Mouse (Mus musculus) stomach, embryonic 15.5 days (tissue): ENCODE results near the gene Cdr2l. TPM values are rescaled to one million over a fixed set of nuclear protein-coding genes. Genes with fewer than 3 reads are reported as not detected.
A peak's percentile ranks its signal among the peaks of the same experiment; 100 is the strongest.

Source experiments
- ATAC-seq: fragments of 200-750 bp; cut with Nextera tagmentation; 2 replicates; pipeline ENCODE4 v1.8.0; 2017; ENCODE audit warnings: low read depth, moderate number of reproducible peaks, moderate TSS enrichment; ENCODE audit not compliant: insufficient read depth, low FRiP score
- H3K27ac ChIP-seq: fragments of 300-500 bp; sonication (generic); 2 replicates; pipeline ENCODE4 v1.5.1; 2015; ENCODE audit warnings: mild to moderate bottlenecking, inconsistent platforms
- H3K27me3 ChIP-seq: fragments of 300-500 bp; sonication (generic); replicated peaks from 2 replicates; pipeline ENCODE4 v1.6.1; 2015; ENCODE audit warnings: inconsistent platforms
- H3K36me3 ChIP-seq: fragments of 300-500 bp; sonication (generic); 2 replicates; pipeline ENCODE4 v1.6.1; 2015; ENCODE audit warnings: inconsistent platforms
- H3K4me1 ChIP-seq: fragments of 300-500 bp; sonication (generic); 2 replicates; pipeline ENCODE4 v1.6.1; 2015; ENCODE audit warnings: inconsistent platforms
- H3K4me2 ChIP-seq: fragments of 300-500 bp; sonication (generic); 2 replicates; pipeline ENCODE4 v1.6.1; 2015; ENCODE audit warnings: mild to moderate bottlenecking, inconsistent platforms
- H3K4me3 ChIP-seq: fragments of 300-500 bp; sonication (generic); replicated peaks from 2 replicates; pipeline ENCODE4 v1.5.1; 2015; ENCODE audit warnings: inconsistent platforms
- H3K9ac ChIP-seq: fragments of 300-500 bp; sonication (generic); 2 replicates; pipeline ENCODE4 v1.6.1; 2015; ENCODE audit warnings: inconsistent platforms
- H3K9me3 ChIP-seq: fragments of 300-500 bp; sonication (generic); 2 replicates; pipeline ENCODE4 v1.6.1; 2016; ENCODE audit warnings: inconsistent platforms
- WGBS: fragments of 180-500 bp; shearing (Covaris S2); methylation state at CpG from one replicate; pipeline ENCODE4 v1.1.7; 2015; 5-methylcytosine and 5-hydroxymethylcytosine counted together
- polyA plus RNA-seq: library from polyadenylated mRNA; unstranded; fragments of >200 nt; fragmentation: Nextera tagmentation; extraction: Ambion mirVana; gene quantifications from 2 replicates; pipeline ENCODE4 v1.2.1, GENCODE M21; 2015

Cdr2l gene
- polyA plus RNA-seq, 1 experiment from 2014 or later, result 10.0 TPM

DNA sequence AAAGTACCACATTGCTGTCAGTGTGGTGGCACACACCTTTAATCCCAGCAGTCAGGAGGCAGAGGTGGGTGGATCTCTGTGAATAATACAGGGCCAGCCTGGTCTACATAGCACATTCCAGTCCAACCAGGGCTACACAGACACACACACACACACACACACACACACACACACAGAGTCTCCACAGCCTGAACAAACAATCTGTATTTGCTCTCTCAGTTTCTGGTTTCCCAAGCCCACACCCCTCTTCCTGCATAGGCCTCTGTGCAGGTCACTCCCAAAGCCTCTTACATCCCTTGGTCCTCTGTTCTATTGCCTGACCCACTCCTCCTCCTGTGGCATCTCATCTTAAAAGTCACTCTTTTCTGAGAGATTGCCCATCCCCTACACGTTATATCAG lies 9.7 kb upstream of the Cdr2l start:
- no peak overlapping the region for H3K4me3 ChIP-seq
- H3K4me1 ChIP-seq, result peaks cover 17% of the 10 kb centered on the region
- H3K9me3 ChIP-seq, result no peaks in the 10 kb centered on the region
- no peaks in the 10 kb centered on the region for H3K36me3 ChIP-seq
- no peak overlapping the region for H3K9ac ChIP-seq
- ATAC-seq, result no peak
- H3K27ac ChIP-seq, result no peak overlapping the region
- peaks cover 17% of the 10 kb centered on the region for H3K27me3 ChIP-seq
- H3K4me2 ChIP-seq, result no peak overlapping the region
- 48% methylated on average over 1 of the region's 1 CpGs for WGBS

DNA sequence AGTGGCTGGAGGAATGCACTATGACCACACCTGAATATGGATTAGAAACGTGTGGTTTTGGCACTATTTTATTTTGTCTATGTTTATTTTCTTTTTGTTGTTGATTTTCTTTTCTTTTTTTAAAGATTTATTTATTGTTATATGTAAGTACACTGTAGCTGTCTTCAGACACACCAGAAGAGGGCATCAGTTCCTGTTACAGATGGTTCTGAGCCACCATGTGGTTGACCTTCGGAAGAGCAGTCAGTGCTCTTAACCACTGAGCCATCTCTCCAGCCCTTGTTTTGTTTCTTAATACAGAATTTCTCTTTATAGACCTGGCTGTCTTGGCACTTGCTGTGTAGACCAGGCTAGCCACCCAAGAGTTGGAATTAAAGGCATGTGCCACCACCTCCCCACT lies 9.0 kb upstream of the Cdr2l start:
- 42% methylated on average over 2 of the region's 2 CpGs for WGBS

DNA sequence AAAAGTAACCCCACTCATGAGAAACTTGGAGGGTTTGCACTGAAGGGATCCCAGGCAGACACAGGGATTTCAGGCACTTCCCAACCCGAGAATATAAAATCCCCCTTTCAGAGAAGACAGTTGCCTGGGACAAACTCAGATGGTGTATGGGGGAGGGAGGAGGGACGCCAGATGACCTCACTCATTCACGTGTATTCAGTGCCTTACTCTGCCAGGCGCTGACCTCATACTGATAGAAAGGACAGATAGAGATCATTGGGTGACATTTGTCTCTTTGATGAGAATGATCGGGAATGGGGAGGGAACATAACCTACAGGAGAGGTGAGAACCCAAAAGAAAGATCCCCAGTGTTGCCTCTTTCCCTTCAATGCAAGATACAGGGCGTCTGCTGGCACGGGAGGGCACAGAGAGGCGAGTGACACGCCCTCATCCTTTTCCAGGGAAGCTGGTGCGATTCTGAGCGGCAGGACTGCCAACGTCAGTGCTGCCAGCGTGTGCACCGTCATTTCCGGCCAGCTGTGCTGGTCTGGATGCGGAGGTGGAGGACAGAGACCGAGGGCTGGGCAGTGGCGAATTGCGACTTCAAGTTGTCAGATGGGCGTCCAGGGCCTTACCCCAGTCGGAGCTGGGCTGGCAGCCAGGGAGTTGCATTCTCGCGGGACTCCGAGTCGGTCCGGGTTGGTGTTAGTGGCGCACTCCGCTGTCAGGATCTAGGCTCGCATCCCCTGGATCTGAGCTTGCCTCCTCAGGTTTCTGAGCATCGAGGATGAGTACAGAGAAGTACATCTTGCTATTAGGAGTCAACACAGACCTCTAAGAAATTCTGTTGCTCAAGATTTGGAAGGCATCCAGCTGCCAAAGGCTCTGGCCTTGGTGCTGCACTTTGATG lies 7.7 kb upstream of the Cdr2l start:
- H3K9me3 ChIP-seq, result no peaks in the 10 kb centered on the region
- H3K36me3 ChIP-seq, result no peaks in the 10 kb centered on the region
- no peak for ATAC-seq
- peaks cover 12% of the 10 kb centered on the region for H3K4me1 ChIP-seq
- H3K4me2 ChIP-seq, result peak overlapping the region; percentile 83
- no peak overlapping the region; the same call in 1 of the 2 replicates for H3K9ac ChIP-seq
- peak overlapping the region; percentile 37 for H3K4me3 ChIP-seq
- H3K27ac ChIP-seq, result no peak overlapping the region
- 4% methylated on average over 30 of the region's 30 CpGs for WGBS
- peaks cover 10% of the 10 kb centered on the region for H3K27me3 ChIP-seq

More for the DNA sequence above, 9.0 kb upstream of the Cdr2l start:
- no peak overlapping the region for H3K27ac ChIP-seq
- H3K4me1 ChIP-seq, result peaks cover 12% of the 10 kb centered on the region
- H3K36me3 ChIP-seq, result no peaks in the 10 kb centered on the region
- no peaks in the 10 kb centered on the region for H3K9me3 ChIP-seq
- H3K9ac ChIP-seq, result no peak overlapping the region
- H3K27me3 ChIP-seq, result peaks cover 10% of the 10 kb centered on the region
- ATAC-seq, result no peak
- H3K4me2 ChIP-seq, result no peak overlapping the region
- no peak overlapping the region for H3K4me3 ChIP-seq

DNA sequence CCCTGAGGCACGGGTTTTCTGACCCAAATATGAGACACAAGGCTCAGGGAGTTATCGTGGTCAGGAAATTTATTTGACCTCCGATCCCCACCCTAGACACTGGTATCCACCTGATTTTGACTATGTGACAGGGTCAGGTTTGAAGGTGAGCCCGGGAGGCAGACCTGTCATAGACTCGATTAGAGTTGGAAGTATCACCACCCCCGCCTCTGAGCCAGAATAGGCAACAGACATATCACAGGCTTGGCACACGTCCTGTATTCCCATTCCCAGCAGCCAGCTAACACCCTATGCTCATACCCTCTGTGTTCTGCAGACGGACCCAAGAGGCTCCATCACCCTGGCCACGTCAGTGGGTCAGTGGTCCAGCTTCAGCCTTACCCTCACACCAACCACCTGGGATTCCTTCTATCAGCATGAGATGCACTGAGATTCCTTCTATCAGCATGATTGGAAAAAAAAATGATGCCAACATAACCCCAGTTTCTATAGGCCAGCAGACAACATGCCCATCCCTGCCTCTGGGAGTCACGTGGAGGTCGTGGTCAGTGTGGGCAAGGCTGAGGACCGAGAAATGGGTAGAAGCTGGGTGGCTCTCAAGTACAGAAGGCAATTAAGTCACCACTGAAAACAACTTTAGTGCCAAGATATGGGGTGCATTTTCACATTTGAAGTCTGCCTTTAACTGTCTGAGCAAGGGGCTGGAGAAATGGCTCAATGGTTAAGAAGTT lies 6.9 kb upstream of the Cdr2l start:
- Histone ChIP-seq H3K4me2 (peak overlapping the region; percentile 83), H3K4me3 (no peak overlapping the region), H3K9me3 (no peaks in the 10 kb centered on the region), H3K4me1 (peaks cover 12% of the 10 kb centered on the region), H3K9ac (no peak overlapping the region), H3K36me3 (no peaks in the 10 kb centered on the region), H3K27ac (no peak overlapping the region), H3K27me3 (peaks cover 10% of the 10 kb centered on the region)
- ATAC-seq, result no peak
- WGBS, result 58% methylated on average over 12 of the region's 12 CpGs

DNA sequence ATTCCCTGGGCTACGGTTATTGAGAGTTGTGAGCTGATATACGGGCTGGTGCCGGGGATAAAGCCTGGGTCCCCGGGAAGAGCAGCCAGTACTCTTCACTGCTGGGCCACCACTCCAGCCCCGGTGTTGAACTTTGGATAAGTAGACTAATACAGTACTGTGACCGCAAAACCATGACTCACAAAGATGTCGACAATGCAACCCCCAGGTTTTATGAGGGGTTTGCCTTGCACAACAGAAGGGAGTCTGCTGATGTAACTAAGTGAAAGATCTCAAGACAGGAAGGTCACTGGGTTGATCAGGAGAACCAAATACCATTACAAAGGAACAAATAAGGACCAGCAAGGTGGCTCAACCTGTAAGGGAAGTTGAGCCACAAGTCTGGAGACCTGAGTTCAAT lies 5.0 kb upstream of the Cdr2l start:
- no peak overlapping the region for H3K4me3 ChIP-seq
- ATAC-seq, result no peak

DNA sequence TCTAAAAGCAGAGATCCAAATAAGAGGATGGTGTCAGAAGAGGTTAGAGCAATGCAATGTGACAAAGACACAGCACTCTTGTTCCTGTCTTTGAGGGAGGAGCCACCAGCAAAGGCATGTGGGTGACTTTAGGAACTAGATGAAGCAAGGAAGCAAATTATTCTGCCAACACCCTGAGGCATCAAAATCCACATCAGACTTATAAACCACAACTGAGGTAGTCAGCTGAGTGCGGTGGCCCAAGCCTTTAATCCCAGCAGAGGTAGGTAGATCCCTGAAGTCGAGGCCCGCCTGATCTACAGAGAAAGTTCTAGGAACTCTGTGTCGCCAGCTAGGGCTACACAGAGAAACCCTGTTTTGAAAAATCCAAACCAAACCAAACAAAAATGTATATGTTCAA lies 4.5 kb upstream of the Cdr2l start:
- Histone ChIP-seq H3K9ac (no peak overlapping the region), H3K27me3 (peaks cover 10% of the 10 kb centered on the region), H3K4me2 (no peak overlapping the region), H3K4me3 (no peak overlapping the region), H3K4me1 (peaks cover 17% of the 10 kb centered on the region), H3K9me3 (no peaks in the 10 kb centered on the region), H3K36me3 (no peaks in the 10 kb centered on the region), H3K27ac (no peak overlapping the region)
- 88% methylated on average over 4 of the region's 4 CpGs for WGBS
- no peak for ATAC-seq

More for the DNA sequence above, 5.0 kb upstream of the Cdr2l start:
- H3K27me3 ChIP-seq, result peaks cover 10% of the 10 kb centered on the region
- H3K9me3 ChIP-seq, result no peaks in the 10 kb centered on the region
- H3K27ac ChIP-seq, result no peak overlapping the region
- no peak overlapping the region for H3K9ac ChIP-seq
- H3K4me2 ChIP-seq, result no peak overlapping the region
- WGBS, result 63% methylated on average over 7 of the region's 7 CpGs
- no peaks in the 10 kb centered on the region for H3K36me3 ChIP-seq
- peaks cover 16% of the 10 kb centered on the region for H3K4me1 ChIP-seq

DNA sequence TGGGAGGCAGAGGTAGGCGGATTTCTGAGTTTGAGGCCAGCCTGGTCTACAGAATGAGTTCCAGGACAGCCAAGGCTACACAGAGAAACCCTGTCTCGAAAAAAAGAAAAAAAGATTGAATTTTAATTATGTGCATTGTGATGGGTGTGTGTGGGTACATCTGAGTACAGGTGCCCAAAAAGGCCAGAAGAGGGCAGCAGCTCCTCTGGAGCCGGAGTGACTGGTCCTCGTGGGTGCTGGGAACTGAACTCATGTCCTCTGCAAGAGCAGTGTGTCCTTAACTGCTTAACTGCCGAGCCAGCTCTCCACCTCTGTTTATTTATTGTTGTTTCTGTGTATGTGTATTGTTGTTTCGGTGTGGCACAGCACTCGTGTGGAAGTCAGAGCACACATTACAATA lies 3.9 kb upstream of the Cdr2l start:
- ATAC-seq, result no peak
- 84% methylated on average over 7 of the region's 7 CpGs for WGBS
- Histone ChIP-seq H3K27ac (no peak overlapping the region), H3K9ac (no peak overlapping the region), H3K36me3 (no peaks in the 10 kb centered on the region), H3K9me3 (no peaks in the 10 kb centered on the region), H3K4me1 (peaks cover 23% of the 10 kb centered on the region), H3K4me3 (no peak overlapping the region), H3K27me3 (peaks cover 10% of the 10 kb centered on the region), H3K4me2 (no peak overlapping the region)

DNA sequence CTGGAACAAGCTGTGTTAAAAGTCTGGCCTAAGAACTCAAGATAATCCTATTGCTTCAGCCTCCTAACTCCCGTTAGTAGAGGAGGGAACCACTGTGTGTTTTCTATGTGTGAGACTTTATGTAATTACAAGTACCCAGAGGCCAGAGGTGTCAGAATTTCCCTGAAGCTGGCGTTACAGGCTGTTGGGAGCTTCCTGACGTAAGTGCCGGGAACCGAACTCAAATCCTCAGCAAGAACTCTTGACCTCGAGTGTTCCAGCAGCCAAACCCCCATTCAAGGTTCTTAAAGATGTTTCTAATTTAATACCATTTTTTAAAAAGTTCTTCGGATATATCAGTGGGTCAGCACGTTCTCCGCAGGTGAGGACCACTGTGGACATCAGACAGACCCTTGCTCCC lies 440 bp upstream of the Cdr2l start:
- Histone ChIP-seq H3K9me3 (no peaks in the 10 kb centered on the region), H3K27ac (peak overlapping the region; percentile 59), H3K9ac (no peak overlapping the region), H3K4me1 (peaks cover 27% of the 10 kb centered on the region), H3K36me3 (no peaks in the 10 kb centered on the region), H3K4me3 (peak overlapping the region; percentile 74), H3K4me2 (peak overlapping the region; percentile 78), H3K27me3 (no peaks in the 10 kb centered on the region)
- WGBS, result 13% methylated on average over 9 of the region's 9 CpGs
- no peak for ATAC-seq

DNA sequence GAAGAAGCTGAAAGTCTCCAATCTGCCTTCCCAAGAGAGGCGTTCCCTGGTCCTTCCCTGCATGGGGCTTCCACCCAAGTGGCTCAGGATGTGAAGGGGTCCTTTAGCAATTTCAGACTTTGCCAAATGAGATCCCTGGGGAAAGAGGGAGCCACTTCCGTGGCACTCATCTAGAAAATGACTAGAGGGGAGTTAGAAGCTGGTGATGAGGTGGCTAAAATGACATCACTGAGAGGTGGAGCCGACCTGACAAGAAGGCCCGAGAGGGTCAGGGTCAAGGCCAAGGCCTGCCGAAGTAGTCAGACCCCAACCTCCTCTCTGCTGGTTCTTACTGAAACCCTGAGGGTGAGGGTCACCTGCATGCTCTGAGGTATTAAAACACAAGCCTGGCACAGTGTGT lies 1.2 kb downstream of the Cdr2l start:
- peak overlapping the region; percentile 78 for H3K4me2 ChIP-seq
- no peak overlapping the region for H3K27ac ChIP-seq
- H3K4me3 ChIP-seq, result peak overlapping the region; percentile 74
- WGBS, result 26% methylated on average over 5 of the region's 5 CpGs
- peaks cover 27% of the 10 kb centered on the region for H3K4me1 ChIP-seq
- no peaks in the 10 kb centered on the region for H3K9me3 ChIP-seq
- H3K36me3 ChIP-seq, result no peaks in the 10 kb centered on the region
- H3K9ac ChIP-seq, result 0 out of 2 replicates have a peak overlapping the region, but pooled peaks have one; percentile 76
- no peak for ATAC-seq
- H3K27me3 ChIP-seq, result no peaks in the 10 kb centered on the region

DNA sequence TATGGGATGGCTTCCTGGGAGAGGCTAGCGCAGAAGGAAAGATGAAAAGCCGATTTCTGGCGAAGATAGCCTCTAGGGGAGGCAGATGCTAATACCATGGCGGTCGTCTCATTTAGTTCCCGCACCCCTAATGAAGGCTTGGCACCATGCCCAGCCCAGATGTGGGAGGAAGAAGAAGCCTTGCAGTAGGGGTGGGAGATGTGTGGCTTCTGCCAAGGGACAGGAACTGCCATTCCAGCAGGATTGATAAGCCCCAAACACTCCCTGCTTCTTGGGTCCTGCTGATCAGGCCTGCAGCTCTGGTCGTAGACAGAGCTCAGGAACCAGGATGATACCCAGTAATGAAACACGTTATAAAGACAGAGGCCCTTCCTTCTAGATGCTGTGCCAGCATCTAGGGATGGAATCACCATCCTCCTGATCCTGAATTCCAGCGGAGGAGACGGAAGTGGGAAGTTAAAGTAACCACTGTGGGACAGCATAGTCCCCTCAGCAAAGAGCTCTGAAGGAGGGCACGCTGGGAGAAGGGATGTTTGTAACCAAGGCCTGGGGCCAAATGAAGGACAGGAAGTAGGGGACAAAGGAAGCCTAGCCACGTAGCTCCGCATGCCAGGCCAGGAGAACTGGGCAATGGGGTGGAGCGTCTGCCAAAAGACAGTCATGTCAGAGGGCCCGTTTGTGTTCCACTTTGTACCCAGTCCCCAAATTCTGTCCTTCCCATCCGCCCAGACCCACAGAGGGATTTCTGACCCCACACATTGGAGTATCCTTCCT lies 2.2 kb downstream of the Cdr2l start:
- Histone ChIP-seq H3K27ac (peak overlapping the region; percentile 48), H3K9ac (no peak overlapping the region), H3K9me3 (no peaks in the 10 kb centered on the region), H3K27me3 (no peaks in the 10 kb centered on the region), H3K4me3 (peak overlapping the region; percentile 74; the same call in 1 of the 2 replicates), H3K4me1 (peaks cover 27% of the 10 kb centered on the region), H3K4me2 (peak overlapping the region; percentile 78), H3K36me3 (no peaks in the 10 kb centered on the region)
- ATAC-seq, result no peak
- 53% methylated on average over 16 of the region's 16 CpGs for WGBS

DNA sequence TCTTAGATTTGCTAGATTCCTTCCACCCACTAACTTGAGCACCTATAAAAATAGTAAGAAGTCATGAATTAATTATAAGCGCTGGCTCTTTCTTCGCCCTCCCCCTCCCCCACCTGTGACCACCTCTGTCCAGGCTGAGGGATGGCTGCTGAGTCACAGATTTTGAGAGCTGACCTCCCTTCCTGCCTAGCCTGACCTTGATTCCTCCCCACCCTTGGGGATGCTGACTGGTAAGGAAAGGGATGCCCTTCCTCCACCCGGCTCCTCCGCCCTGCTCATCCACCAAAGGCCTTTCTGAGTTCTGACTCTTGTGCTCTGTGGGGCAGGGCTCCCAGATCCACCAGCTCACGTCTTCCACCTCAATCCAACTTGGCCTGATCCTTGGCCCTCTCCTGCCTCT lies 2.9 kb downstream of the Cdr2l start:
- 80% methylated on average over 5 of the region's 5 CpGs for WGBS
- Histone ChIP-seq H3K27ac (no peak overlapping the region), H3K4me2 (0 out of 2 replicates have a peak overlapping the region, but pooled peaks have one; percentile 78), H3K27me3 (no peaks in the 10 kb centered on the region), H3K9me3 (no peaks in the 10 kb centered on the region), H3K9ac (no peak overlapping the region), H3K36me3 (no peaks in the 10 kb centered on the region), H3K4me1 (peaks cover 27% of the 10 kb centered on the region), H3K4me3 (no peak overlapping the region)
- ATAC-seq, result no peak
